Mouse (Mus musculus) lung, adult 2 months (tissue): ENCODE measurements at regions not wholly inside any gene's neighbourhood (a gene's known extent, or its start where the extent isn't known, plus 50 kb on each side); places are given as distances from the start of the nearest gene placed in this dataset.

Experiments
- DNase-seq: peaks from one replicate; pipeline ENCODE4 v3.0.0; 2022
- H3K4me1 ChIP-seq: fragments of 200-500 bp; 2 replicates; pipeline ENCODE4 v1.6.1; 2011; ENCODE audit warnings: low read length; ENCODE audit not compliant: control insufficient read depth, insufficient read depth
- H3K4me3 ChIP-seq: fragments of 200-500 bp; replicated peaks from 2 replicates; pipeline ENCODE3; 2011; ENCODE audit warnings: low read depth, mild to moderate bottlenecking, control low read depth, low read length; ENCODE audit errors: extremely low read depth
- CTCF ChIP-seq: fragments of 200-500 bp; IDR thresholded peaks from 2 replicates; pipeline ENCODE4 v1.5.1; 2011; ENCODE audit warnings: mild to moderate bottlenecking, low read length, control low read depth; ENCODE audit not compliant: insufficient read depth
- POLR2A ChIP-seq: fragments of 200-500 bp; IDR thresholded peaks from 2 replicates; pipeline ENCODE4 v1.6.1; 2011; ENCODE audit warnings: low read depth, mild to moderate bottlenecking, control low read depth, low read length, borderline replicate concordance; ENCODE audit errors: extremely low read depth
- WGBS: fragments of 180-500 bp; shearing (Covaris S2); methylation state at CpG from one replicate; pipeline ENCODE4 v1.1.7; 2018; 5-methylcytosine and 5-hydroxymethylcytosine counted together

GRCm38 (mm10) chr9:35338858-35339257, 71.2 kb downstream of the Rpusd4 start:
- H3K4me3 ChIP-seq, result no peak overlapping the region
- H3K4me1 ChIP-seq, result peaks cover 10% of the 10 kb centered on the region
- no peak for DNase-seq

GRCm38 (mm10) chr9:35339492-35340262, 72.0 kb downstream of the Rpusd4 start:
- peaks cover 14% of the 10 kb centered on the region for H3K4me1 ChIP-seq

More at GRCm38 (mm10) chr9:35338858-35339257, 71.2 kb downstream of the Rpusd4 start:
- 85% methylated on average over 5 of the region's 5 CpGs for WGBS
- TF ChIP-seq POLR2A (no peak), CTCF (no peak)

GRCm38 (mm10) chr9:35340263-35340573, 72.6 kb downstream of the Rpusd4 start:
- H3K4me3 ChIP-seq, result no peak overlapping the region
- WGBS, result 89% methylated on average over 4 of the region's 4 CpGs
- H3K4me1 ChIP-seq, result peaks cover 14% of the 10 kb centered on the region
- TF ChIP-seq POLR2A, result no peak
- TF ChIP-seq CTCF, result no peak
- no peak for DNase-seq

More at GRCm38 (mm10) chr9:35339492-35340262, 72.0 kb downstream of the Rpusd4 start:
- no peak for TF ChIP-seq POLR2A
- no peak for TF ChIP-seq CTCF
- no peak overlapping the region for H3K4me3 ChIP-seq
- 62% methylated on average over 10 of the region's 10 CpGs for WGBS
- DNase-seq, result no peak

DNA sequence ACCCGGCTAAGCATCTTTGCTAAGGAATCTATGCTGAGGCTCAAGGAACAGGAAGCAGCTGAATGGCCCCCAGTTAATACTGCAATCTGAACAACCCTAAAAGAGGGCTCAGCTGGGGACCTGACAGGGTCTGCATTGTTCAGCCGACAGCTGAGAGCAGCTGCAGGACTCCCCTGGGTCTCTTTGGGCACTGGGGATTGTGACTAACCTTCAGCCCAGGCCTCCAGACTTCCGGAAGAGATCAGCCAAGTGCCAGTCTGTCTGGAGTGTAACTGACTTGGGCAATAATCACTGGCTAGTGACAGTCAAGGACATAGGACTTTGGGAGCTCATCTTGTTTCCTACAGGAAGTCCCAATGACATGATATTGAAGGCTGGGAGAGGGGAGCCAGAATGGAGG, 73.1 kb downstream of the Rpusd4 start:
- 44% methylated on average over 3 of the region's 3 CpGs for WGBS
- no peak for DNase-seq
- Histone ChIP-seq H3K4me3 (no peak overlapping the region), H3K4me1 (peaks cover 11% of the 10 kb centered on the region)
- no peak for TF ChIP-seq CTCF
- no peak for TF ChIP-seq POLR2A

GRCm38 (mm10) chr9:35341386-35341785, 73.7 kb downstream of the Rpusd4 start:
- peaks cover 7% of the 10 kb centered on the region; the same call in 1 of the 2 replicates for H3K4me1 ChIP-seq
- H3K4me3 ChIP-seq, result no peak overlapping the region
- DNase-seq, result no peak
- 84% methylated on average over 5 of the region's 5 CpGs for WGBS
- no peak for TF ChIP-seq POLR2A
- TF ChIP-seq CTCF, result no peak

GRCm38 (mm10) chr9:35342436-35342835, 74.8 kb downstream of the Rpusd4 start:
- TF ChIP-seq POLR2A (no peak), CTCF (no peak)
- no peak for DNase-seq
- 46% methylated on average over 2 of the region's 2 CpGs for WGBS
- peaks cover 7% of the 10 kb centered on the region; the same call in 1 of the 2 replicates for H3K4me1 ChIP-seq
- no peak overlapping the region for H3K4me3 ChIP-seq

GRCm38 (mm10) chr9:35343336-35343735, 75.7 kb downstream of the Rpusd4 start:
- Histone ChIP-seq H3K4me1 (peaks cover 7% of the 10 kb centered on the region; the same call in 1 of the 2 replicates), H3K4me3 (no peak overlapping the region)
- TF ChIP-seq POLR2A, result no peak
- no peak for TF ChIP-seq CTCF
- no peak for DNase-seq

DNA sequence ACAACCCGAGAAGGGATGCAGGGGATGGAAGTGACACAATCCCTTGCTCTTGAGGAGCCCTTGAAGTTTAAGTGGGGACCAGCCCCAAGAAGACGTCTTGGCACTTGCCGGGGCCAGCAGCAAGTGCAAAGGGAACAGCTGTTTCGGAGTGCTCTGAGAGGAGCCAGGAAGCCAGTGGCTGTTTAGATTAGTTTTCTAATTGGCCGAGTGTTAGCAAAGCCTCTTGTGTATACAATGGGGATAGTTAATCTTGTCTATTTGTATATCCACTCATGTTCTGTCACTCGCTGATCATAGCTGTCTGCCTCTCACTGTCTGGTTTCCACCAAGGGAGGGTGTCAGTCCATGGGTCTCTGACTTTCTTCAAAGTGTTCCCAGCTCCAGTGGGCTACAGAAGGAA, 76.6 kb upstream of the Cdon start:
- no peak for DNase-seq
- WGBS, result 14% methylated on average over 6 of the region's 6 CpGs
- Histone ChIP-seq H3K4me3 (no peak overlapping the region), H3K4me1 (peaks cover 7% of the 10 kb centered on the region; the same call in 1 of the 2 replicates)
- TF ChIP-seq CTCF (no peak), POLR2A (no peak)

GRCm38 (mm10) chr9:35346378-35346777, 74.5 kb upstream of the Cdon start:
- Histone ChIP-seq H3K4me3 (no peak overlapping the region), H3K4me1 (peaks cover 7% of the 10 kb centered on the region; the same call in 1 of the 2 replicates)
- DNase-seq, result no peak
- TF ChIP-seq CTCF, result no peak
- no peak for TF ChIP-seq POLR2A
- 28% methylated on average over 5 of the region's 5 CpGs for WGBS

DNA sequence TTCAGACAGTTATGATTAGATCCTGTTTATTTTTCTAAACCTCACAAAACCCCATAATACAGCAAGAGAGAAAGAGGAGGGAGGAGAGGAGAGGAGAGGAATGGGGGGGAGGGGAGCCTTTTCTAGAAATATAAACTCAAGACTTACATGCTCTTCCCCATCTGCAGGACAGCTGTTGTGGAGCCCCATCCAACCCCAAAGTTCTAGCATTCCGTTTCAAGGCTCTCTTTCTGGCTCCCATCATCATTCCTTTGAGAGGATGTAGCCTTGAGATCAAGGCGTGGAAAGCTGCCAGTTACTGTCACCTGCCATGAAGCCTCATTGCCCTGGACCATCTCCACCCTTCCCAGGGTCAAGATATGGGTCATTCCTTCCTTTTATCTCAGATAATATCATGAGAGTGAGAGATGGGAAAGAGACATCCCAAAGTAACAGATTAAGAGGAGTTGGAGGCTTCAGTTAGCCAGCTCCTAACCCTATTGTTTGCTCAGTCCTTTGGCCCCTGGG, 70.8 kb upstream of the Cdon start:
- TF ChIP-seq POLR2A, result no peak
- no peak for TF ChIP-seq CTCF
- DNase-seq, result no peak
- Histone ChIP-seq H3K4me1 (no peaks in the 10 kb centered on the region), H3K4me3 (no peak overlapping the region)
- 71% methylated on average over 2 of the region's 2 CpGs for WGBS
